Mouse (Mus musculus): ENCODE data around the gene Rab11fip5. TPM values are rescaled to one million over a fixed set of nuclear protein-coding genes. Genes with fewer than 3 reads are reported as not detected.

Gene Rab11fip5
- polyA plus RNA-seq, 1 experiment, result 10.3 TPM

DNA sequence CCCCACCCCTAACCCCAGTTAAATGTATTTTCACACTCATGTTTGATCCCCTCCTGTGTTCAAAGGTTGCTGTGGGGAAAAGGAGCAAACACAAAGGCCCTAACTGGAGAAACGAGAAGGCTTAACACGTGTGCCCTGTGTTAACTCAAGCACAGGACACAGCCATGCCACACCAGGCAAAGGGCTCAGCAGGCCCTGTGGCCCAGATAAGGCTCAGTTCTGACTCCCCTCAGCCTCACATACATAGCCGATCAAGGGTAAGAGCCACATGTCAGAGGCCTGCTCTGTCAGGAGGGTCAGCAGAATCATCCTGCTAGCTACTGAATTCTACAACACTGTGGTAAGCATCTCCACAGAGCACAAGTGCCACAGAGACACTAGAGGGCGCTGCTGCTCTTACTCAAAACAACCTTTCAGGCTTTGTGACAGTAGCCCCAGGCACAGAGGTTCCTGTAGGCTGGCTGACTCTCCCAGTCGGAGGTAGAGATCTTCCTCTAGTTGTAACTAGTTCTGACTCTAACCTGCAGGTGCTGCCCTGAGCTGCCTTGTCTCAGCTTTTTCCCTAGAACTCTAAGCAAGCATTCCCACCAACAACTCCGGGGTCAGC lies 28.3 kb downstream of the Rab11fip5 start:
- H3K27ac ChIP-seq (replicated peaks; ENCODE audit: low read depth, low read length), result no peak overlapping the region
- no peak overlapping the region for H3K4me3 ChIP-seq (ENCODE audit: insufficient read depth, low read depth, low read length)
- H3K4me1 ChIP-seq (ENCODE audit: control insufficient read depth, insufficient read depth, insufficient read length, low read length), result peaks cover 8% of the 10 kb centered on the region; the same call in 1 of the 2 replicates

DNA sequence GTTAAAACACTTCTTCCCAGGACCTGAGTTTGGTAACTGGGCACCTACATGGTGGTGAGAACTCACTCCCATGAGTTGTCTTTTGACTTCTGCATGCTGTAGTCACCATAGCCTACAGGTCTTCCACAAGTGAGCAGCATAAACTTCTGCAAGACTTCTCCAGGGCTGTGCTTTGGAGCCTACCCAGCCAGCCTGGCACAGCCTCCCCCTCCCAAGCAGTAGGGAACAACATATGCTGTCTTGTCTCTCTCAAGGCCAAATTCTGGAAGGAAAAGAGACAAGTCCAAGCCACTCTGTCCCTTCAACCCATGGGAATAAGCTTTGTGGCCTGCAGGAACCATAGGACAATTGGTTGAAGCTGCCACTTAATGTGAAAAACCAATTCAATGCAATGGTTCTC lies 29.5 kb downstream of the Rab11fip5 start:
- Histone ChIP-seq H3K4me3 (ENCODE audit: insufficient read depth, low read depth, low read length) (no peak overlapping the region), H3K27ac (replicated peaks; ENCODE audit: low read depth, low read length) (no peak overlapping the region), H3K4me1 (ENCODE audit: control insufficient read depth, insufficient read depth, insufficient read length, low read length) (peaks cover 8% of the 10 kb centered on the region; the same call in 1 of the 2 replicates)

DNA sequence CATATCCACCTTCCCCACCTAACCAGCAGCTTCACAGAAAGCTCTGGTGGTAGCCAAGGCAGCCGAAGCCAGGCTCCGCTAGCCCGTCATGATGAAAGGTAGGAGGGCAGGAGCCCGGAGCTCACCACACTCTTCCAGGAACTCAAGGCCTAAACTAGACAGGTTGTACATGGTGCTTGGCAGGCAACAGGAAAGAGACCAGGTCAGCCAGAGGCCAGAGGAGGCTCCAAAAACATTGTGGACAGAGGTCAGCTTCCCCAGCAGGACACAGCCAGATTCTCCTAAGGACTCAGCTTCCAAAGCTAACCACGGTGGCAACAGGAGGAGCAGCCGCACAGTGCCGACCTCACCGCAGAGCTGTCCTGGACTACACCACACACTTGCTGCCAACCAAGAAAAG lies 31.4 kb downstream of the Rab11fip5 start:
- peaks cover 8% of the 10 kb centered on the region; the same call in 1 of the 2 replicates for H3K4me1 ChIP-seq (ENCODE audit: control insufficient read depth, insufficient read depth, insufficient read length, low read length)
- no peak overlapping the region; the same call in 1 of the 2 replicates for H3K27ac ChIP-seq (replicated peaks; ENCODE audit: low read depth, low read length)
- H3K4me3 ChIP-seq (ENCODE audit: insufficient read depth, low read depth, low read length), result no peak overlapping the region

DNA sequence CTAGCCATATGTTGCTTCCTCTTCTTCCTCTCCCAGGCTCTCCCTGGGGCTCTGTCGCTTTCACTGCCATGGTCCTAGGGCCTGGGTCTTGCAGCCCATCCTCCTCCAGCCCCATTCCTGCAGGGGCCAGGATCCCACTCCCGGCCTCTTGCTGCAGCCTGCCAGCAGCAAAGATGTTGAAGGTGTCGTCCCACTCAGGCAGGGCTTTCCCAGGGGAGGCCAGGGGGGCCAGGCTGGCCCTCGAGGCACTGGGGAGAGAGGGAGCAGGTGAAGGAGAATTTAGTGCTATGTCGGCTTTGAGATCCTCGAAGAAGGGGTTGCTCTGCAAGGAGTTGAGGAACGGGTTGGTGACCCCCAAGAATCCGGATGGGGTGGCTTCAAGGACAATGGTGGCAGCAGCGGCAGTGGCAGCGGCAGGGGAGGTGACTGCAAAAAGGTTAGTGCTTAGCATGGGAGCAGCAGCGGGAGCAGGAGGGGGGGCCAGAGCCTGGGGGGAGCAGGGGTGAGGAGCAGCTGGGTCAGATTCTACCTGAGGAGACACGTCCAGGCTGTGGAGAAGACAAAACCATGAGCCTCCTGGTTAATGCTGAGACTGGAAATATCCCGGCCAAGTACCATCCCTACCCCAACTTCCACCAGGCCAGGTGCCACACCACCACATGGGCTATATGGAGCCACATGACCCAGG lies 32.5 kb downstream of the Rab11fip5 start:
- peaks cover 8% of the 10 kb centered on the region; the same call in 1 of the 2 replicates for H3K4me1 ChIP-seq (ENCODE audit: control insufficient read depth, insufficient read depth, insufficient read length, low read length)
- H3K4me3 ChIP-seq (ENCODE audit: insufficient read depth, low read depth, low read length), result no peak overlapping the region
- no peak overlapping the region for H3K27ac ChIP-seq (replicated peaks; ENCODE audit: low read depth, low read length)

DNA sequence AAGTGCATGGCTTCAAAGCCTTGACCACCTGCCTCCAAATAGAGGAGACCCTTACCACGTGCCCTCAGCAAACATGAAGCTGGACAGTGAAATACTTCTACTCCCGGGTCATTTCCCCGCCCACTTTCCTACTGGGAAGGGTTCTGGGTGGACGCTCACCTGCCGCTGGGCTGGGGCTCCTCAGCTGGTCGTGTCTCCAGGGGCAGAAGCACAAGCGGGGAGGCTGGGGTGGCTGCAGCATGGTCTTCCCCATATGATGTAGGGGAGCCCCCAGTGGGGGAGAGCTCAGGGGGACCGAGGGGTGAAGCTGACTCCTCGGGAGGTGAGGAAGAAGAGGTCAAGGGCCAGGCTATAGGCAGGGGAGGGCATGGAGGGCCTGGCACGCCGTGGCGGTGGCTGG lies 34.2 kb downstream of the Rab11fip5 start:
- H3K27ac ChIP-seq (replicated peaks; ENCODE audit: low read depth, low read length), result no peak overlapping the region

DNA sequence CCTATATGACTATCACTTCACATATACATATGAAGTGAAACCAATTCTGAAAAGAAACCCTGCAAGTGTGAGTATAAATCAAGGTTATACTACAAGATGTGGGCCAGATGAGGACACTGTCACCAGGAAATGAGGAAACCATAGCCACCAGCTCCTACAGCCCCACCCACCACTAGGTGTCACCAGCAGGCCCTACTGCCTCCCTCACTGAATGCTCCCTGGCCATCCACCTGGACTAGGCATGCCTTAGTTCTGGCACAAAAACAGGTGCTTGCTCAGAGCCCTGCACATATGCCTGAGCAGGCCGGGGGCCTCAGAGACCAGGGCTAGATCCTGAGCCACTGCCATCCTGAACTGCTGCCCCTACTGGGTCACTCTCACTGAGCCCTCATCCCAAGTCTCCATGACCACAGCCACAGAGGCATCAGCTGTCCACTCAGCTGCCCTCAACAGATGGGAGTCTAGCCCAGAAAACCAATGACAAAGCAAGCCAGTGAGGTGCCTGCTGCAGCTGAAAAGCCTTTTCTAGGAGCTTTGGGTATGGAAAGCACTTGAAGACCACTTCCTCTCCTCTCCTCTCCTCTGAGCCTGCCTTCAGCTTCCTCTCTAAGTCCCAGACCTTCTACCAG lies 35.0 kb downstream of the Rab11fip5 start:
- no peak overlapping the region for H3K27ac ChIP-seq (replicated peaks; ENCODE audit: low read depth, low read length)
- no peak overlapping the region for H3K4me3 ChIP-seq (ENCODE audit: insufficient read depth, low read depth, low read length)
- H3K4me1 ChIP-seq (ENCODE audit: control insufficient read depth, insufficient read depth, insufficient read length, low read length), result peaks cover 10% of the 10 kb centered on the region

More for the DNA sequence above, 34.2 kb downstream of the Rab11fip5 start:
- peaks cover 8% of the 10 kb centered on the region; the same call in 1 of the 2 replicates for H3K4me1 ChIP-seq (ENCODE audit: control insufficient read depth, insufficient read depth, insufficient read length, low read length)
- H3K4me3 ChIP-seq (ENCODE audit: insufficient read depth, low read depth, low read length), result no peak overlapping the region

DNA sequence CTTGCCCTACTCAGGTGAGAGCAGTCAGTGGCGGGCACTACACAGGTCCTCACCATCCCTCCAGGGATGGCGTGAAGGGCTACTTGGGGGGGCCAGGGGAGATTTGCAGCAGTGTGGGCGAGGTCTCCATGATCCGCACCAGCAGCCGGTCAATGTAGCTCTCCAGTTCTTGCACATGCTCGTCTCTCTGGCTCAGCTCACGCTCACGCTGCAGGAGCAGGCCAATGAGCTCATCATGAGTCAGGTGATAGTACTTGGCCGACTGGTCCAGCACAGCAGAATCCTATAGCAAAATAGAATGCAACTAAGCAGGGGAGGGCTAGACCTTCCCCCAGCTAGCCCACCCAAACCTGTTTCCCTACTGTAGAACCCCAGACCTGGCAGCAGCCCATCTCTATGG lies 37.5 kb downstream of the Rab11fip5 start:
- H3K4me1 ChIP-seq (ENCODE audit: control insufficient read depth, insufficient read depth, insufficient read length, low read length), result peaks cover 2% of the 10 kb centered on the region; the same call in 1 of the 2 replicates
- H3K27ac ChIP-seq (replicated peaks; ENCODE audit: low read depth, low read length), result no peak overlapping the region
- no peak overlapping the region for H3K4me3 ChIP-seq (ENCODE audit: insufficient read depth, low read depth, low read length)

DNA sequence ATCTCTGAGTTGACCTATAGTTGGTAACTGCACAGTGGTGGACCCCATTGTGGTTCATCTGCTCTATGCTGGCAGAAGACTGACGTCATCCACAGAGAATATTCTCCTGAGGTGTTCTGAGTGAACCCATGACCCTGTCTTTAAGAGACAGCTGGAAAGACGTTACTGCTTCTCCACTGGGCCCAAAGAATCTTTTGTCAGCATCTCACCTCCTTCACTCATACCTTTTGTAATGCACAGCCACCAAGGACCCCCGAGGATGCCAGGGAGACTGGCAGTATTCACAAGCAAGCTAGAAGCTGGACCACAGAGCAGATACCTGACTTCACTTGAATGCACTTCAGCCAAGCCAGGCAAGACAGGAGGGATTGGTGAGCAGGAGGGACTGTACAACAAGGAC lies 39.1 kb downstream of the Rab11fip5 start:
- H3K4me3 ChIP-seq (ENCODE audit: insufficient read depth, low read depth, low read length), result no peak overlapping the region
- no peak overlapping the region for H3K27ac ChIP-seq (replicated peaks; ENCODE audit: low read depth, low read length)
- peaks cover 2% of the 10 kb centered on the region; the same call in 1 of the 2 replicates for H3K4me1 ChIP-seq (ENCODE audit: control insufficient read depth, insufficient read depth, insufficient read length, low read length)

DNA sequence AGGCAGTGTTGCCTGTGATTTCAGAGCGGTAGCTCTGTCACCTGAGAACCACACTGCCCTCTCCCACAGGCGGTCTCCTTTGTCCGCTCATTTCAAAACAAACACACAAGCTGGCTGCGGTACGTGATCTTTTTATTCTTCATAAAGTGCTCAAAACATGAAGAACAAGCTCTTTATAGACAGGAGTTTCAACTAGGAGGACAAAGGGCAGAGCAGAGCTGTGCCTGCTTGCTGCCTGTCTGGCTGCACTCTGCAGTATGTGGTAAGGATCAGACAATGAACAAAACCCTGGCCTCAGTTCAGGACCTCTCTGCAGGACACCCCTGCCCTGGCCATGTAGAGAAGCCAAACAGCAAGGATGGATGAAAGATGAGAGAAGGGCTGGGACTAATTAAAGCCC lies 39.6 kb downstream of the Rab11fip5 start:
- Histone ChIP-seq H3K27ac (replicated peaks; ENCODE audit: low read depth, low read length) (peak overlapping the region; percentile 62; the same call in 1 of the 2 replicates), H3K4me3 (ENCODE audit: insufficient read depth, low read depth, low read length) (no peak overlapping the region), H3K4me1 (ENCODE audit: control insufficient read depth, insufficient read depth, insufficient read length, low read length) (peaks cover 2% of the 10 kb centered on the region; the same call in 1 of the 2 replicates)

DNA sequence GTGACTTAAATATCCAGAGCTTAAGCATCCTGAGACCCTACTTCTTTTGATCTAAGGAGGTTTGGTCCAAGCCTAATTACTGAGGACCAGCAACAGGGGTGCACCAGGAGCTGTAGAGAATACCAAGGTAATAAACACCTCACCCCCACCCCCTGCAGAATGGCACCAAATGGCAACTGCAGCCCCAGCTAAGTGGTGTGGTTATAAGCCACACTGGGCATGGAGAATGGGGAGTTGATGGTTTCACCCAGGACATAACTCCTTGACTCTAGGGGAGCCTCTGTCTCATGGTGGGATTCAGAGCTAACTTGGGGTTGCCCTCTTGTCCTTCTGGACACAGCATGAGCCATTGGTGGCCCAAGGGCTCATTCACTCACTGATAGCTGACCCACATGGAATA lies 40.2 kb downstream of the Rab11fip5 start:
- Histone ChIP-seq H3K4me3 (ENCODE audit: insufficient read depth, low read depth, low read length) (no peak overlapping the region), H3K27ac (replicated peaks; ENCODE audit: low read depth, low read length) (peak overlapping the region; percentile 32), H3K4me1 (ENCODE audit: control insufficient read depth, insufficient read depth, insufficient read length, low read length) (peaks cover 2% of the 10 kb centered on the region; the same call in 1 of the 2 replicates)

DNA sequence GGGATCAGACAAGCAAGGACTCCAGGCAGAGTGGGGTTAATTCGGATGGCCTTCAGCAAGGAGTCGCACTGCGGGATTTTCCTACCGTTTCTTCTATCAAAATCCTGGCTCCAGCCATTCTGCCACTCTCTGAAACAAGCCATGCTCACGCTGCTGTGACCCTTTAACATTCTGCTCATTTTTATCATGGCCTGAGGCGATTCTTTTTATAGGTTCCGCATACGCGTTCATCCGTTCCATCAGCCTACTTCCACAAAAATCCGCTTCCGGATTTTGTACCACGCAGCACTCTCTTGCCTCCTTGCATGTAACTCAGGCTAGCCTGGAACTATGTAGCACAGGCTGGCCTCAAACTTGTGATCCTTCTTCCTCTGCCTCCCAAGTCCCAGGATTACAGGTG lies 40.7 kb downstream of the Rab11fip5 start:
- Histone ChIP-seq H3K27ac (replicated peaks; ENCODE audit: low read depth, low read length) (peak overlapping the region; percentile 41), H3K4me3 (ENCODE audit: insufficient read depth, low read depth, low read length) (peak overlapping the region; percentile 96), H3K4me1 (ENCODE audit: control insufficient read depth, insufficient read depth, insufficient read length, low read length) (peaks cover 2% of the 10 kb centered on the region; the same call in 1 of the 2 replicates)

DNA sequence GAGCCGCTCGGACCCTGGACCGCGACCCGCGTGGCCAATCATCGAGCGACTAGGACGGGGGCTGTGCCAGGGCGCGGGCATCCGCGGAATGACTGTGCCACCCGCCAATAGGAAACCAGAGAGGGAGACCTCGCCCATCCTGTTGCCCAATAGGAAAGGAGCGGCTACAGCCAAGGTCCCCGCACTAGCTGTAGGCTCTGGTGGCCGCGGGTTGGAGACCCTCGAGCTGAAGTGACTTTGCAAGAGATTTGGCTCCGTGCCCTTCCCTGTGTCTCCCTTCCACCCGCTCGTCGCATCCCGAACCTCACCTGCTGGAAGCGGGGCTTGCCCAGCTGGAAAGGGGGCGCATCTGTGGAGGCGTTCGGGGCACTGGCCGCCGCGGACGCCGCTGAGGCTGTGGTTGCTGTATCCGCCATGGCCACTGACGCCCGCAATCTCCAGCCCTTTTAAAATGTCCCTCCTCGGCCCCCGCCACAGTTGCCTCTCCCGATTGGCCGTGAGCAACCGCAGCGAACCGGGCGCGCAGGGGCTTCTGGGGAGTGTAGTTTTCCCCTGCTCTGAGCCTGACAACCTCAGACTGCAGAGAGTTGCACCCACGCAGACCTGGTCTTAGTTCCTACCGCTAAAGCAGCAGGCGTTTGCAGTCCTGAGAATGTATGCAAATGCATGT lies 41.3 kb downstream of the Rab11fip5 start, which contains the start of gene Sfxn5:
Gene Sfxn5 (minus strand): TSS at position 423 of the 670 bp plus-strand sequence.
- H3K4me3 ChIP-seq (ENCODE audit: insufficient read depth, low read depth, low read length), result peak within 1 kb of the TSS; percentile 96
- H3K4me1 ChIP-seq (ENCODE audit: control insufficient read depth, insufficient read depth, insufficient read length, low read length), result peaks cover 2% of the 10 kb centered on the region; the same call in 1 of the 2 replicates
- peak within 1 kb of the TSS; percentile 83 for H3K27ac ChIP-seq (replicated peaks; ENCODE audit: low read depth, low read length)

DNA sequence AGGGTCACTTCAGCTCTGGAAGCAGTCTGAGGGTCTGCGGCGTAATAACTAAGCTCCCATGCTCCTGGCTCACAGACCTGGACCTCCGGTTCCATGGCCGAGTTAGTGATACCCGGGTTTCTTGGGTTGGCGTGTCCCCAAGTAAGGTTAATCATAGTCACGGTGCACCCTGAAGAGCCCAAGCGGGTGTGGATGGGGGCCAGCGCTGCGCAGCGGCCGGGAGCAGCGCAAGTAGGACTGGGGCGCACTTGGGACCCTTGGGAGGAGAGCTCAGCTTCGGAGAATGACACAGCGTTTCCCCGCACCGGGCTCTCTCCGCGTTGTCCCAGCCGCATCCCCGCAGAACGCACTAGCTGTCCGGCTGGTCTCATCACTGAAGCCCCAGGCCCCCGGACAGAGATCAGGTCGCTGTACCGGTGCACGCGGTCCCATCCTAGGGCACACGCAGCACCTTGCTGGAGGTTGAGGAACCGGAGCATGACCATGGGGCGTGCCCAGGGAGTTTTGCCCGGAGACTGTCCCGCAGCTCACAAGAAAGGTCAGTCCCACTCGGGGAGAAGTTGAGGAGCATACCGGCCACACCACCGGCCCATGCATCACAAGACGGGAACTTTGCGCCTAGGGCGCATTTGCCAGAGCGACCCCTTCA lies 42.0 kb downstream of the Rab11fip5 start:
- peak overlapping the region; percentile 96 for H3K4me3 ChIP-seq (ENCODE audit: insufficient read depth, low read depth, low read length)
- H3K27ac ChIP-seq (replicated peaks; ENCODE audit: low read depth, low read length), result peak overlapping the region; percentile 52
- peaks cover 2% of the 10 kb centered on the region; the same call in 1 of the 2 replicates for H3K4me1 ChIP-seq (ENCODE audit: control insufficient read depth, insufficient read depth, insufficient read length, low read length)

DNA sequence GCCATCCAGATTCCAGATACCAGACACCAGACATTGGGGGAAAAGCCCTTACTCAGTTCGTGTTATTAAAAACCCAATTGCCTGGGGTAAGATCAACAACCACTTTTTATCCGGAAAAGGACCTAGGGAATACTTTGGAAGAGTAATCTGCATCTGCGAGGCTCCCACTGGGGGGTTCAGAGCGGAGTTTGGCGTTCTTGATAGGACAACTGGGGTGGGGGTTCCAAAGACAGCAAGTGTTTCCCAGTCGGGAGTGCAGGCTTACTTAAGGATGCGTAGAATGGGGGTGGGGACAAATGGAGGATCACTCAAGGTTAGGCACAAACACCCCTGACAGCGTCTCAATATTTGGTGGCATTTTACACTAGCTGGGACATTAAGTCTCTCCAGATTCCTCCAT lies 42.7 kb downstream of the Rab11fip5 start:
- peaks cover 2% of the 10 kb centered on the region; the same call in 1 of the 2 replicates for H3K4me1 ChIP-seq (ENCODE audit: control insufficient read depth, insufficient read depth, insufficient read length, low read length)
- peak overlapping the region; percentile 96 for H3K4me3 ChIP-seq (ENCODE audit: insufficient read depth, low read depth, low read length)
- H3K27ac ChIP-seq (replicated peaks; ENCODE audit: low read depth, low read length), result no peak overlapping the region

Measured in brown adipose tissue, adult 24 weeks (tissue).